Mouse (Mus musculus) right cerebral cortex, postnatal 25 days (tissue): ENCODE results near the gene Olfm4.
A peak's percentile ranks its signal among the peaks of the same experiment; 100 is the strongest.

Experiments
- DNase-seq: peaks from one replicate; pipeline ENCODE4 v3.0.0; 2022

Gene Olfm4

DNA sequence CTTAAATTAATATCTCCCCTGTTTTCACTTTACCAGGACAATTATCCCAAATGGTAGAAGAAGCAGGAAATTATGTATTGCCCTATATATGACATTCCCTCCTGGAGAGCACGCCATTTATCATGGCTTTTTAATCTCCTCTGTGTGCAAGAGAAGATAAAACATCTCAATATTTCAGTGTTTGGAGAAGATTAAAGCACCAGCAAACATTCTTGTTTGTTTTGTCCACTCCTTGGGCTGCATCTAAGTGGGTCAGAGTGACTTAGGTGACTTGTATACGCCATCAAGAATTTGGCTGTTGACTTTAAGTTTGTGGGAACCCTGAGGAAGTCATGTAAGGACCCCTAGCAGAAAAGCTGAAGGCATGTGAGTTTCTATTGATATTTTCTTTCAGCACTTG, at the start of gene Olfm4:
Gene Olfm4 (plus strand): TSS at position 301 of the 400 bp plus-strand sequence.
- no peak for DNase-seq

DNA sequence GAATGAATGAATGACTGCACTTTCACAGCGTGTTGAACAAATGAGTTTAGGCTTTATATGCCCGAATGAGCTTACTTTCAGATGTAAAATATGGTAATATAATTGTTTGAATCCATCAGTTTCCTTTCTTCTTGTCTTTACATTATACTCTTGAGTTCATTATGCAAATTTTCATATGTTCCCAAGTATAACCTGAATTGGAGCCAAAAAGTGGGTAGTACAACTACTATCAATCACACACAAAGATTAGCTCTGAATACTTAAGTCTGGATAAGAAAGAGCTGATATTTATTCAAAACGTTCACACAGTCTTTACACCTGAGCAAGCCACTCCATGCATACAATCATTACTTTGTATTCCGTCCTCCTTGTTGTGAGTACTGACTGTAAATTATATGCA, 49.5 kb upstream of the Olfm4 start:
- no peak for DNase-seq

DNA sequence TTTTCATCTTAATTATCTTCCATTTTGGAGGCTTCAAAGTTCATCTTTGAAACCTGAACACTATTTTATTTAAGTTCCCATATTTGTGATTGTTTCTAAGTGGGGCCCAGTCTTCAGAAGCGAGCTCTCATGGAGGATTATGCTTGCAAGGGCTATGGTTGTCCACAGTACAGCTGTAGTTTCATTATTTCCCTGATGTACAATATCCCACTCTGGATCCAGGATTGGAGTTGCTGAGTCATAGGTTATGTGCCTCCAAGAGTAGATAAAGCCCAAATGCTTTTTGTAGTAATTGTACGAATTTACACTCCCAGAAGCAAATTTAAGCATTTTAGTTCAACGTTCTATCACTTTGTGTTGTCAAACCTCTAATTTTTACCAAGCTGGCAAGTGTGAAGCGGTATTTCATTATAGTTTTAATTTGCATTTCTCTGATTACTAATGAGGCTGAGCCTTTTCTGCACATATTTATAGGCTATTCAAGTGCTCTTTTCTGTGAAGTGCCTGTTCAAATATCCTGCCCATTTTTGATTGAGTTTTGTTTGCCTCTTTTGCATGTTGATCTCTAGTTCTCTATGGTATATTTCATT, 46.9 kb upstream of the Olfm4 start:
- no peak for DNase-seq

DNA sequence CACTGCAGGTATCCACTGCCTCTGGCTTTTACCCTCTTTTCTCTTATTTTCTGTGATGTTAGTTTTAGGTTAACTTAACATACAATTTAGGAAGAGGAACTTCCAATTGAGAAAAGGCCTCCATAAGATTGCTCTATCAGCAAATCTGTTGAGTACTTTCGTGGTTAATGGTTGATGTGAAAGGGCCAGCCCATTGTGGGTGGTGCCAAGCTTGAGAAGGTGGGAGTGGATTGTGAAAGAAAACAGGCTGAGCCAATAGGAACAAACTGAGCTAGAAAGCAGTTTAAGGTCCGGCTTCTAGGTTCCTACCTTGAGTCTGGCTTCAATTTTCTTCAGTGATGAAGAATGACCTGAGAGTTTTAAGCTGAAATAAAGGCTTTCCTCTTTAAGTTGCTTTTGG, 38.0 kb upstream of the Olfm4 start:
- DNase-seq, result no peak

- no peak for DNase-seq
Measured at GRCm38 (mm10) chr14:79955678-79956077, 28.2 kb upstream of the Olfm4 start.

DNA sequence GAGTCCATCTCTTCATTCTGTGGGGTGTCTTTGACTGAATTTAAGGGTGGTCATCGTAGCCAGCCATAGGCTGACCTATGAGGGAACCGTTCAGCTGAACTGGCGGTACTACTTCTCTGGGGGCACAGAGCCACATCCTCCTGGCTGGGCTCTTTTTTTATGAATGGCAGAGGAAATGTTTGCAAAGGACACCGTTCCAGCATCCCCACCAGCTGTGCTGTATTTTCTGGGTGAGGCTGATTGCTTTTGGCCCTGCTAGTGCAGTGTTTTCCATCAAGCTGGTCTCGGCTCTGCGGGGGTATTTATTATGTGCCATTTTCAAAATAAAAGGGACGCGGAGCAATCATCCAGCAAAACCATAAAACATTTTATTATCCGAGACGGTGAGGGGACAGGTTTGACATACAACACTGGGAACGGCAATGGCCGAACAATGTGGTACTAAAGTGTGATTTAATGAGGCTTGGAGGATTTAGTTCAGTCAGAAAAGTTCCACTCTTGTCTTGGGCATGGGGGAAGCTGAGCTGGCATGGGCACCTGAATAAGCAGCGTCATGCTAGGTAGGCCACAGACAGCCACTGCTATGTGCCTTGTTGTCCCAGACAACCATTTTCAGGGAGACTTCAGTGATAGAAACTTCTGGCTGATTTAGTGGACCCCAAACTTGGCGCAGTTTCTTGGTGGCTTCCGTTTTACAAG, 25.9 kb upstream of the Olfm4 start:
- no peak for DNase-seq

DNA sequence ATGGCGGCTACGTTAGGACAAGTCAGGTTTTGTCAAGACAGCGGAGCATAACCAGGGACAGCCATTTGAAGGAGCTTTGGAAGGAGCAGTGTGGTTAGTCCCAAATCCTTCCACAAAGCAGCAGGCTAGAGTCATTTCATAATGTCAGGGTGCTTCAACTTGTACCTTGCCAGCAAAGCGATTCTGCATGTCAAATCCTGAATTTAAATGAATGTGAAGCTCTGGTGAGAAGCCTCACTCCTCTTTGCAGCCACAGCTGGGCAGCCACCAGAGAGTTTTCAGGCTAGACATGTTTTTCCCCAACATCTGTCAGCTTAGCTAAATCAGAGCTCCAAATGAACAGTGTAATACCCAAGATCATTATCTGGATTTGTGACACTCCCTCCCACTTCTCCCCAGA, 22.7 kb upstream of the Olfm4 start:
- no peak for DNase-seq

DNA sequence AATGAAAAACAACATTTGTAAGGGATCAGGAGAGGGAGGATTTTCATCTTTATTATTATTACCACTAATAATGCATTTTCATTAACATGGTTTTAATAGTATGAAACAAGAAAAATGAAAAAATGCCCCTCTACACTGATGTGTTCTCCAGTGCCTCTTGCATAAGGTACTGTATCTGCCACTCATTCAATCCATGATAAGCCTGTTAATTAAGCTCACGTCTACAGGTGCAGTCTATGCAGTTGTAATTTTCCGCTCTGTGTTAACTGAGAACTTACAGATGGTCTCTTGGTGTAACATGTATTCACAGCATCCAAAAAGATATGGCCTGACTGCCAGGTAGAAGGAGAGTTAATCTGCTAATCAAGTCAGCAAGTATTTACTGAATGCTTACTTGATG, 22.3 kb upstream of the Olfm4 start:
- no peak for DNase-seq

GRCm38 (mm10) chr14:79970165-79970564, 13.7 kb upstream of the Olfm4 start:
- DNase-seq, result peak; percentile 34

DNA sequence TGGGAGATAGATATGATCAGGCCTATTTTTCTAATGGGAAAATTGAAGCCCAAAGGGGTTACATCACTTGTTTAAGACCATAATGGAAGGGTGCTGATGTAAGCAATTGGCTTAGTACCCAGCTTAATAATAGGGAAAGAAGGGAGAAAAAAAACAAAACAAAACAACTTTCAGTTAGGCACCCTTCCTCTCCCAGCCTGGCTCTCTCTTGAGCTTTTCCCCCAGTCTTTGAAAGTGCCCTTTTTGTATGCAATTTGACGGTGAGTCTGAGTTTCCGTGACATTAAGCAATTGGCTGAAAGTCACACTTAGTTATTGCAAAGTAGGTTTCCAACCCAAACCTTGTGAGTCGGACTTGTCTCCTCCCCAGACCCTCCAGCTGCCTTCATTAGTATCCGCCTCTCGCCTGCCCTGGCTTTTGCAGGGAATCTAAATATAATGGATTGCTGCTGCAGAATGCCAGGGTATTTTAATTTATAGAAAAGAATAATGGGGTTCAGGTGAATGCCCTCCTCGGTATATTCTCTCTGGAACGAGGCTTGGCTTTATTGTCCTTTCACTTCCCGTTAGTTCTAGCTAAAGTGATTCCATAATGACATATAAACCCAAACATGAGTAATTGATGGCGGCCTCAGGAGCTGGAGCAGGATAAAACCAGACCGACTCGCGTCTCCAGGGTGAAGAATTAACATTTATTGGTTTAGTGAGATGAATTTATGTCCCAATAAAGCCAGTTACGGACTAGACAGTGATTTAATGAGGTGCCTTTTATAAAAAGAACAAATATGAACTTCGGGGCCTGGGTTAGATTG, 12.7 kb upstream of the Olfm4 start:
- no peak for DNase-seq

DNA sequence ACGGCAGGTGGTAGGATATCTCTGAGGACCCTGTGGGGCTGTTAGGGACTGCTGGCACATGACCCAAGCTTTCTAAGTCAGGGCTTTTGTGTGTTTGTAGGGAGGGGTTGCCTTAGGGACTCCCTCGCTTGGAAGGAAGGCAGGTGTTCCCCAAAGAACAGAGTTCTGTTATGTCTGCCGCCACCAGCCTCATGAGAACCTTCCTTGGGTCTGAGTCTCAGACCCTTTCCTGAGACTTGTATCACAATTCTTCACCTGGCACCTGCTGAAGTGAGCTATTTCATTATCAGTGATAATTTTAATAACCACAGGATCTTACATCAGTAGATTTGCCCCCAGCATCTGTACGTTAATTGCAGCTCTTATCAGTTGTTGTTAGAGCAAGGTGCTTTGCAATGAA, 2.4 kb upstream of the Olfm4 start:
- no peak for DNase-seq

DNA sequence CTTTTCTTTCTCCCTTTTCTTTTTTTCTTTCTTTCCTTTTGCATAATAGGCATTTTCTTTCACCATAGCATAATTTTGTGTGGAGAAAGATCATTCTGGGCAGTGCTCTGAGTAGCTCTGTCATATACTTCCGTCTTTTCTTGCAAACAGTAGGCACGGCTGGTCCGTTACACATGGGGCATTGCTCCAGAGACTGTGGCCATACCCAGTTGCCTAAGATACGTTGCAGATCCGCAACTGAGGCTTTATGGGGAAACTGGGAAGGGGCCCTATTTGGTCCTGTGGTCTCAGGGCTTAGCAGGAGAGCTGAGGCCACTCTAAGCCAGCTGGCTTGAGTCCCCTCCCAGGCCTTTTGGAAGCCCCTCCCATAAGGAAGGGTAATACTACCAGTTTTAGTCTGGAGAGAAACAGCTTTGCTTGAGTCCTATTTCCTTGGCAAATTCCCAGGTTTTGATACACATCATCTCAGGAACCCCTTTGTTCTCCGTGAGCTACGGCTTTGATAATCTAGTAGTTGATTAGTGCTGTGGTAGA, 1.3 kb downstream of the Olfm4 start:
- no peak for DNase-seq

GRCm38 (mm10) chr14:79985696-79986095, 1.8 kb downstream of the Olfm4 start:
- DNase-seq, result no peak

DNA sequence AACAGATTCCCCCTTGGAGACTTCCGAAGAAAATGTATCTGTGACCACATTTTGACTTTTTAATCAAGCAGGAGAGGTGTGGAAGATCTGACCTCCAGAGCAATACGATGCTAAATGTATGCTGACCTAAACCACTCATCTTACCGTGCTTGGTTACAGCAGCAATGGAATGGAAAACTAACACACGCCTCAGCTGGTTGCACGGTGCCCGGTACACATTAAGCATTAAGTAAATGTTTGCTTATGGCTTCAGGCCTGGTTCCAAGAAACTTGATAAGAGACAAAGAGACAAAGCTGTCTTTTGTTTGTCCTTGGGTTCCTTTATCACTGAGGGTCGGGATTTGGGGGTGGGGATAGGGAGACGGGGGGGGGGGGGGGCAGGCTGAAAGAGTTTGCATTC, 3.0 kb downstream of the Olfm4 start:
- no peak for DNase-seq

- no peak for DNase-seq
Measured at GRCm38 (mm10) chr14:79989785-79990184, 5.9 kb downstream of the Olfm4 start.

GRCm38 (mm10) chr14:79990547-79990946, 6.7 kb downstream of the Olfm4 start:
- DNase-seq, result no peak

- DNase-seq, result no peak
Measured at GRCm38 (mm10) chr14:79997534-79997933, 13.7 kb downstream of the Olfm4 start.

GRCm38 (mm10) chr14:80000110-80000531, 16.2 kb downstream of the Olfm4 start:
- no peak for DNase-seq

GRCm38 (mm10) chr14:80007686-80008085, 23.8 kb downstream of the Olfm4 start:
- no peak for DNase-seq

DNA sequence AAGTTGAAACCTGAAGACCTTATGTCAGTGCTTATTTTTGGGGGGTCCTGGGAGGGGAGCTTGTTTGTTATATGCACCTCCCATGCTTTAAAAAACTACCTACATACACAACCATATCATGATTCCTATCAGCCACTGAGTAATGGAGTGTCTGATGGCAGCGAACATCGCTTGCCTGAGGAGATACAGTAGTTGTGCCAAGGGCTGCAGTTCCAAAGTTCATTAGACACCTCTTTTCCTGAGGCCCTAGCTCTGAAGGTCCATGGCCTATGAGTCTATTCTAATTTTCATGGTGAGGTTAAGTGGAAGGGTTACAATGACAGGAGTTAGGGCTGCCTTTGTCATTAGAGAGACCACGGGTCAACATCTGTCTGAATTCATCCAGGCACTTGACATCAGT, 26.5 kb downstream of the Olfm4 start:
- no peak for DNase-seq

DNA sequence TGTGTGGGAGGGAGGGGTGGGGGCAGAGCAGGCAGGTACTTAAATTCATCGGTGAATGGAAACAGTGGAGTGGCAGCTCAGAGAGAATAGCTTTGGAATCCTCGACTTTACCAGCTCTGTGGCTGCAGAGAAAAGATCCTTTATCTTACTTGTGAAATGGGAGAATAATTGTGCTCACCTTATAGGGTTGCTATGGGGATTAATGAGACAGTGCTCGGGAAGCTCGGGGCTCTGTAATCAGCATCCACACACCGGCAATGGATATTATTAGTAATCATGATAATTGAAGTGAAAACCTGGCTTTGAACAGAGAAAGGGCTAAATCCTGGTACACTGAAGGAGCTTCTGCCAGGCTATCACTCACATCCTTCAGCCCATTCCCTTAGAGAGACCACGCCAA, 31.1 kb downstream of the Olfm4 start:
- DNase-seq, result no peak

GRCm38 (mm10) chr14:80016112-80016511, 32.2 kb downstream of the Olfm4 start:
- DNase-seq, result no peak

DNA sequence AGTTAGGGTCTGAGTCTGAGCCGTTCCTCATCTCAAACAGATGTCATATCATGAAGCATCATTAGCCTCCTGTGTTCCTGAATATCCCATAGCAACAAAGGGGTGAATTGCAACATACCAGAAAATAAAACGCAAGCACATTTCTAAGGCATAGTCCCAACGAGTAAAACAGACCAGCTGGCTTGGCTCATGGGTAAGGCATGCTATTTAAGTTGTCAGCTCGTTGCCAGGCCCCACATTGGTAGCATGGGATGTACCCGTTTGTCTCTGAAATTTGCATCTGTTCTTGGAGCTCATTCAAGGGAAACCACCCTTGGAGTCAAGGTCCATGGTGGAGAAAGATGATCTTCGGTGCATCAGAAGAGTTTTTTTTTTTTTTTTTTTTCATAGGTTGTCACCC, 42.2 kb downstream of the Olfm4 start:
- DNase-seq, result no peak
